Mouse (Mus musculus) embryo, embryonic 9.5 days (tissue): ENCODE measurements at regions not wholly inside any gene's neighbourhood (a gene's known extent, or its start where the extent isn't known, plus 50 kb on each side); places are given as distances from the start of the nearest gene placed in this dataset.

ENCODE experiments used
- DNase-seq: peaks from one replicate; pipeline ENCODE4 v3.0.0-alpha.2; 2017; ENCODE audit errors: extremely low spot score

DNA sequence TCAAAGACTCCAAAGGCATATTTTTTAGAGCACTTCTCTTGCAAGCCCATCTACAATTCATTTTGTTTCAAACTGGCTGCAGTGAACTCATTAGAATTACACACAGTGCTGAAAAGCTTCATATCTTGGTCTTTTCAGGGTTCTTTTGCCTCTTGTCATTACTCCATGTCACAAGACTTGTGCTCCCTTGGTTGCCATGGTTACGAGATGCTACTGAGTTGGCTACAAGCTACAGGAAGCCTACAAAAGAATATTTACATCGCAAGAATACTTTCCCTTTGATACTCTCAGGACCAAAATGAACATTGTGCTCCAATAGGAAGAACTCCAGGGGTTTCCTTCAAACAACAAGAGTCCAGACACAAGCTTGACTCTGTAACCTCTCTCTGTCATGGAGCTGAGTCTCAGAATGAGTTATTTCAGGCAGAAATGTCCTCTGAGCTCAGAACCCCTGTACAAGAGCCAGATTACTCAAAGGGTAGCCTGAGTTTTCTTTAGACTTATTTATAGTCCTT, 545.2 kb upstream of the Adamts9 start:
- DNase-seq: no peak

DNA sequence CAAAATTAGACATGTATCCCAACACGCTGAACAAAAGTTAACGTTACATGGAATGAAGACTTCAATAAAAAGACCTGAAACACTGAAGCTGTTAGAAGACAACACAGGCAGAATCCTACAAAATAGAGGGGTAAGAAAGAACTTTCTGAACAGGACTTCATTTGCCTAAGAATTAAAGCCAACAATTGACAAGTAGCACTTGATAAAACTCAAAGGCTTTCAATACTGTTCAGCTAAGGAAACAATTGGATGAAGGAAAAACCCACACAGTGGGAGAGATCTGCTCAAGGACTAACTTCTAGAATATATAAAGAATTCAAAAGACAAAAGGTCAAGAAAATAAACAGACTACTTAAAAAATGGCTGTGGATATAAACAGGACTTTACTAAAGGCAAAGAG, 535.2 kb upstream of the Adamts9 start:
- no peak for DNase-seq

DNA sequence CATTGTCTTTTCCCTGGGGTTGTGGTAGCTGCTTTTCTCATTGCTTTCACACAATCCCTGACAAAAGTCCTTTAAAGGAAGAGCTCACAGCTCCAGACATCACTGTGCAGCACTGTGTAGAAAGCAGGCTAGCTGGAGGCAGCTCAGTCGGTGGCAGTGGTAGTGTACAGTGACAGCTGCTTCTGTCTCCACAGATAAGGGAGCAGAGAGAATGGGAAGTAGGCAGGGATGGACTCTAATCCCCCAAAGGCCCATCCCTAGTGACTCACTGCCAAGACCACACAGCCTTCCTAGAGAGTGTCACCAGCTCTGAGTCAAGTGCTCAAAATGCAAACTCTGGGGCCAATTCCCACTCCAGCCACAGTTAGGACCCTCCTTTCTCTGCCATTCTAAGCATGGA, 531.7 kb upstream of the Adamts9 start:
- no peak for DNase-seq

DNA sequence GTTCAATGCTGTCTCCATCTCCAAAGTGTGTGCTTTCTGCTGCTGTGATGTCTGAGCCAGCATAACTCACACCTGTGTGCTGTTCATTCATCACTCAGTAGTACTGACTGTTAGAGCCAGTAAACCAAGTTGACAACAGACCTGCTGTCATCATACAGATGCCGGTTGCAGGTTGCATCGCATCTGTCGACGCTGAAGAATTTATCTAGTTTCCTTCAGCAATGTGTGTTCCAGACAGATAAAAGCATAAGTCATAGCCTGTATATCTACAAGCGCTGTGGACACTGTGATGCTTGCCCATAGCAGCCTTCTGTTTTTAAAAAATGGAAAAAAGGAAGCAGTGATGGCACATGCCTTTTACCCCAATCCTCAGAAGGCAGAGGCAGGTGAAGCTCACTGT, 524.6 kb upstream of the Adamts9 start:
- no peak for DNase-seq

DNA sequence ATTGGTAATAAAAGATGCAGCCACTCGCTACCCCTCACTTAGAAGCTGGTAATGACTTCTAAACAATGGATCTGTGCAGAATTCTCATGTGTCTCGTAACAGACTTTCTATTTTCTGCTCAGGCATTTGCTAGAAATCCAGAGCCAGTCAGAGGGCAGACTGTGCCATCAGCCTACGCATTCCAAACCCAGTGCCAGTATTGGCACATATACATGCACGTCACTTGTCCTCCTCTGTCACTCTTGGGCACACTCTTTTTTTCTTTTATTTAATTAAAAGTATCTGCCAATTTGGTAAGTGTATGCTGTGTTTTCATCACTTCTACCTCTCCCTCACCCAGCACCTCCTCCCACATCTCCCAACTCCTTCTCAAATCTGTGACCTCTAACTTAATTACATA, 519.6 kb upstream of the Adamts9 start:
- DNase-seq: no peak

DNA sequence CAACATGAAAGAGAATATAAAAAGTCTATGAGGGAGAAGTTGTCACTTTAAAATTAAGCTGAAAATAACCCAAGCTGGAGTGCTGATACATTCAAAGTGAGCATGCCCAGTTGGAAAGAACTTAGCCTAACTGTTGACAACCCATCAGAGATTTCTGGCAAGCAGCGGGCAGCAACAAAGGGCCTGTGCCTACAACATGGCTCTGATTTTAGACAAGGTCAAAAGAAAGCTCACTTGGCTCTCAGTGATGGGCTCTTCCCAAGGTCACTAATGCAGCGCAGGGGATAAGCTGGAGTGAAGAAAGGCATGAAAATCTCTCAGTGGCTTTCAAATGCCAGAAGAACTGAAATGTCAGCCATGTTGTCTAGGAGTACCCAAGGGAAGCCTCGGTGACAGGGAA, 518.1 kb upstream of the Adamts9 start:
- no peak for DNase-seq

DNA sequence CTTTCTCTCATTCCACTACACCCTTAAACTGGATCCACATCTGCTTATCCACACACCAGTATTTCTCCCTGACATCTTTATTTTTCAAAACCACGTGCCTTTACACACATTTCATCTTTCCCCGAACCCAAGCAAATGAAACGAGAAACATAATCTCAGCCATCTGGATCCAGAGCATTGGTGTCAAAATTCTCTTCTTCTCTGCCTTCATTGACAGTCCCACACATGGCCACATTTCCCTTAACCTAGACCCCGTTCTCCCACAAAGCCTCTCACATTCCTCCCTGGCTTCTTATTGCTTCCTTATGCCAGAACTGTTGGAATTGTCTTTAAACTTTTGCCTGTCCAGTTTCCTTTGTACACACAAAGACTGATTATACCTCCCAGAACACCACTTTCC, 514.3 kb upstream of the Adamts9 start:
- no peak for DNase-seq

DNA sequence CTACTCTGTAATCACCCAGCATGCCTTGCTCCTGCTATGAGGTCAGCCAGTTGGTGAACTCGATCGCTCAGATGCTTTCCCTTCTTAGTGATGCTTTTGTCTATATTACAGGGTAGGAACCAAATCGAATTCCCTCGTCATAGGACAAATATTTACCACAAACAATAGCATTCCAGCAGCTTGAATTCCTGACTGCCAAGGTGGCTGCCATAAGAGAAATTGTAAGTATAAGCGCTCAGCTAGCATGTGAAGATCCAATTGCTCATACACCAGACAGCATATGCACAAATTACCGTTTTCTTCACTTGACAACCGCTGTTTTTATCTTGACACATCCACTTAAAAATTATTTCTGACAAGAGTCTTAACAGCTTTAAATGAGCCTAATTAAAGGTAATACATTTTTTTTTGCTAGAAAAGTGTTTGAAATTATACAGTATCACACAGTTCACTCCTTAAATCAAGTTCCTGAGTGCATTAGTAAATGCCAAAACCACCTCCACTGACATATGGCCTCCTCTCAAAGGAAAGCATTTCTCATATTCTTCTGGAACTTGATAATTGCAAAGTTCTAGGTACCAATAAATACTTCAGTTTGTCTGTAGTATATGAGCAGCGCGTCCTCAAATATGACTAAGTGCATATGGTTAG, 513.2 kb upstream of the Adamts9 start:
- DNase-seq: no peak

DNA sequence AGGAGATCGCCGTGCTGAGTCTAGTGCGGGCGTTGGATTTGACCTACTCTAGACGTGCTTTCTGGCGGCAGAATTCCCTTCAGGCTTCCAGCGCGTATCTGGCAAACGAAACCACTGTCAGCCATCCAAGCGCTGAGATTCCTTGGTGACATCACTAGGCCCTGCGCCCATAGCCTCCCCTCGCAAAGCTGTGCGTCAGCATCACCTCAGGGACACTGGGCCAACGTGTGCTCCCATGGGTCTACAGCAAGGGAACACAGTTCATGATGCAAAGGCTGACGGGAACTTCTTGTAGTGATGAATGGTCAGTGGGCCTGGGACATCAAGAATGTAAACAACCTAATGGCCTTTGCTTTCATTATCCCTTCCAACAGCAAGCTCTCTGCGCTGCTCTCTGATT, 502.3 kb upstream of the Adamts9 start:
- no peak for DNase-seq

DNA sequence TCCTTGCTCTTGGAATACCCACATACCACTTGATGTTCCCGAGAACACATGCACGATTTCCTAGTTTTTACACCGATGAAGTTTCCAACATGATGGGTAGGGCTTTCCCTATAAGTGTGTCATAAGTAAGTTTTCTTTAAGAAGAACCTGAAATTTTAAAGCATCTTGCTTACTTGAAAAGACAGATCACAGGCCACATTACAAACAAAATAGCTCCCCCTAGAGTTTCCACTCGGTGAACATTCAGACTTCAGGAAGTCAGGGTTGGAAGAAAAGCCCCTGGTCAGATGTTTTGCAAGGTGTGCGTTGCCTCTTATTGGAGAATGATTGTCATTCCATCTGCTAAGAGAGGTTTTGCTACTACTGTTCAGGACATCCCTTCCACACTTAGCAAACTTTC, 501.8 kb upstream of the Adamts9 start:
- peak; percentile 54 for DNase-seq

DNA sequence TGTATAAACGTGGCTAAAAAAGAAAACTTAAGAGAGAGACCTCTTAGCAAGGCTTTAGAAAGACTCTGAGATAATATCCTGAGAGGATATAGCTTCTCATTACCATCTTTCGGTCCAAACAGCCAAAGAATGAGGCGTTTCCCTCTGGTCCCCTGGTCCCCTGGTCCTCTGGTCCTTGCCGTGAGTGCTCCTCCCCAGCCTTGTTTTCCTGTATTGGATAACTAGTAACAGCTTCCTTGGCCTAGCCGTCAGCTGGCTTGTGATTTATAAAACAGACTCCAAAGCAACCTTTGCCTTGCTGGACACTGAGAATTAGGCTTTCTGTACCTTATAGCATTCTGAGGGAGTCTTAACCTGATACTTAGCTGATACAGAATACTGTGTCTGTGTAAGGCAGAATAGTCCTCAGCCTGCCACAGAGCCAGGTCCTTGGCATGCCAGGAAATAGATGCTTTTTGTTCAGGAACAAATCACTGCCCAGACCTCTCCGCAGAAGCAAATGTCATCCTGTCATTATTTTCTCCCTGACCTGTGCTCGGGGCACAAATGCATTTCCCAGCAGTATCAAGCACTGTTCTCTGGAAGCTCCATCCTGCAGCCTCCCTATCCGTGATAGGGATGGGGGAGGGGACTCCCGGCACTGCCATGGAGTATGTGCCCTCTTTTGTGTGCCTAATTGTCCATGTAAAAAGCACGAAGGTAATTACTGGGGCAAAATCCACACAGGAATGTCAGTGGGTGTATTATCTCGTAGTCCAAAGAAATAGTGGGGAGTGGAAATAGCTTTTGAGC, 500.7 kb upstream of the Adamts9 start:
- peak; percentile 25 for DNase-seq

DNA sequence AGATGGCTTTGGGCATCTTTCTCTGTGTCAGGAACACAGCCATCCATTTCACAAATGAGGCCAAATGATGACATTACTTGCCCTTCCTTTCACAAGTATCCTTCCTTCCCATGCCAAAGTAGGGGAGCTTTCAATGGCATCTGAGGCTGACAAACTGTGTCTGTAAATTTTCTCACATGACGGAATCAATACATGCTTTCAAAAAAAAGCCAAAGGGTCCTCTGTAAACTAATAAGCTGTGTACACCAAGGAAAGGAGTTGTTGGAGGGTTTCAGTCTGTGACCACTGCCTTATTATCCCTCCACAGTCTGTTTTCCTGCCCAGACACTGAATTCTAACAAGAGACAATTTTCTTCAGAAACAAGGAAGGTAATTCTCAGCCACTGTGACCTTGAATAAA, 490.2 kb upstream of the Adamts9 start:
- no peak for DNase-seq

DNA sequence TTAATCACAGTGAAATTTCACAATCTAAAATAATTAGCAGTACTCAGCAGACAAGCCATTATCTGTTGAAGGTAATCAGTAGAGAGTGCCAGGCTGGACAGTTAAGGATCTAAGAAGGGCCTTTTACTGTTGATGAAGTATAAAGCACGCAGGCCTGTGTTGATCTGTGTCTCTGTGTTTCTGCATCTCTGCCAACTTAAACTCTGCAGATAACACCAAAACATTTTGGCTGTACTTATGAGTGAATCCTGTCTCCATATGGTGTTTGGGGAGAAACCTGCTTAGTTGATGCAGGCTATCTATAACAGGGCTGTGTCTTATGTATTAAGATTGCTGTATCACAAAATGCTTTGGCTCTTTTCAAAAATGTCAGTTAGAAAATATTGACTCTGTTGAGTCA, 482.8 kb upstream of the Adamts9 start:
- no peak for DNase-seq

DNA sequence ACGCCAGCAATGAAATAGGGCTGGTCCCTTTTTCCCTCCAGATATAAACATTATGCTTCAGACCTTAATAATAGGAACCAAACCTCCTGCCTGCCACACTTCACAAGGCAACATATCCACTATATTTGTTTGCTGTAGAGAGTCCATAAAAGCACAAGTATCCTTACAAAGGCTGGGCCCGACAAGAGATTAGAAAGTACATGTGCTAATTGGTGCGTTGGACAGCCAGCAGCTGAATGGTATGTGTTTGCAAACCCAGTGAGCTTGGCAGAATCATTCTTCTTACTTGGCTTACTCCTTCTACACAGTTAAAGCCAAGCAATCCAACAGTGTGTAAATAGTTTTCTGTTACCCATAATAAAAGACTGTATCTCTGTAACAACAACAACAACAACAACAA, 479.6 kb upstream of the Adamts9 start:
- no peak for DNase-seq

DNA sequence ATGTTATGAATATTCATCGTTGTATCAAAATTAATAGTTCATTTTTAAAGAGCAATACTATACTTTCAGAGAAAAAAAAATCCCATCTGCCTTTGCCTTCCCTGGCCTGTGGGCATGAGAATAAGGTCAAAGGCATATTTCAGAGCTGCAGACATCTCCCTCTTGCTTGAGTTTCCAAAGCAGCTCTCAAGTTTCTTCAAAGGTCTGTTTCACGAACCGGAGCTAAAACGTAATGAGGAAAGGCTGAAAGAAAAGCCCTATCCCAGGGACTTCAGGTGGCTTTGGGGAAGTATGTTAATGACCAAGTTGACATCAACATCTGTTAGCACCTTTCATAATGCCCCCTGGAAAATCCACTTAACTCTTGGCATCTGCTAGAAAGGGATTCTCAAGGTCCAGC, 479.0 kb upstream of the Adamts9 start:
- no peak for DNase-seq

DNA sequence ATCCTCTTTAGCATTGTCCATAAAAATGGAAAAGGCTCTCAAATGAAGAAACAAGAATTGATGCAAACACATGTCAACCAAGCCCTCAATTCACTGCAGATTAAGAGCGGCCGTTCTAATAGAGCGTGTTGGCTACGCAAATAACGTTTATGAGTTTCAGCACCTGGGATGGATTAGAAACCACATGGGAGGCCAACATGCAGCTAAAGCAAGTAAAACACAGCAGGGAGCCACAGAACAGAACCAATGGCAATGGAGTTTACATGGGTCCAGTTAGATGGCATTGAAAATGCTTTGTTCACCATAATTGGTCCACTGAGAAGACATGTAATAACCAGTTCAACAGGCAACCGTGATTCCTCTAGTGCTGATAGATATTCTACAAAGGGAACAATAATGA, 474.3 kb upstream of the Adamts9 start:
- DNase-seq: no peak

DNA sequence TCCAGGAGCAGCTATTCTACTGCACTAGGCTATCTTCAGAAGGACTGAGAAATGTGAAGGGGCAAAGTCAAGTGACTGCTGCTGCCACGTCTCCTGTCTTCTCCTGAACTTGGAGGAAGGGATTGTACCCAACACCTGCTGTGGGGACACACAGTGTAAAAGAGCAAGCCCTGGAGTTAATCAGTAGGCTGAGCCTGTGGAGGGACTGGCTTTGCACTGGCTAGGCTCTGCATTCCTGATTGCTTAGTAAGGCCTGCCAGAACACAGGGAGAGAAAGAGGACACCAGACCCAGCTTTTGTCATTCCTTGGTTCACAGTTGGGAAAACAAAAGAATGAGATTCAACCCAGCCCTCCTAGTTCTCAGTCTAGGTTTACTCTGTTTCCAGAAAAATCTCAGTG, 472.7 kb upstream of the Adamts9 start:
- DNase-seq: no peak

DNA sequence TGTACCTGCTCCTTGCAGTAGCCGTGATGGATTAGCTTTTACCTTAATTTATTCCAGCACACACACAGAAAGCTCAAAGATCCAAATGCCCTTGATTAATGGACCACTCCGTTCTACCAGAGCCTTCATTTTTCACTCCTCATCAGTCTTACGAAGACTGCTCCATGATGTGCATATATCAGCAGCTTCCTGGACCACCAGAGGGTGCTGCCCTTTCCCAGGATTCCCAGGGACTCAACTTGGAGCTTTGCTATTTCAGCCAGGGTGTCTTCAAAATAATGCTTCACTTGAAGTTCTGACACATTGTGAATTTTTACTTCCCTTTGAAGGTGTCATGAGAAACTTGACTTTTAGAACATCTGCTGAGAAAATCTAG, 467.8 kb upstream of the Adamts9 start:
- no peak for DNase-seq

DNA sequence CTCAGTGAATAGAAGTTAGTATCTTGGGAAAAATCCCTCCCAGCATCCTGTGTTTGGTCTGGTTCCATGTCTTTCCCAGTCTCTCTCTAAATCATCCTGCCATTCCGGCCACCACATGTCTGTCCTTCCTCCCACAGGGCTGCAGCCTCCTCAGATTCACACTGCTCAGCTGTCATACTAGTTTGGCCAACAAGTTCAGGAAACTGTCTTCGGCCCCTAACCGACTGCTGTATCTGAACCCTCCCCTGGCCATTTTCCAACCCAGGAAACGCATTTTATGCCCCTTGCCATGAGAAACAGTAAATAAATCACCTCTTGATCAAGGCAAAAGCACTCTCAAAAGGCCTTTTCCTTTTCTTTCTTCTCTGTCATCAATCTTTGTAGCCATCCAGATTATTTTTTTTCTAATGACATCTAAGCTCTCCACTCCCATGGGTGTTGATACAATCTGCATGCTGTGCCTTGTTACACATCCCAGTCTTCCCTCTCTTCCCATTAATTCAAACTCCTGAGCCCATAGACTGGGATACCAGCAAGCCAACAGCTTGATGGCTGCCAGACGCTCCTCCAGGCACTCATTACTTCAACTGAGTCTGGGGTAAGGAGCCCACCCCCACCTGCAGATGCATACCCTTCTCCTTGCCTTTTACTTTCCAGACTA, 467.3 kb upstream of the Adamts9 start:
- DNase-seq: no peak

DNA sequence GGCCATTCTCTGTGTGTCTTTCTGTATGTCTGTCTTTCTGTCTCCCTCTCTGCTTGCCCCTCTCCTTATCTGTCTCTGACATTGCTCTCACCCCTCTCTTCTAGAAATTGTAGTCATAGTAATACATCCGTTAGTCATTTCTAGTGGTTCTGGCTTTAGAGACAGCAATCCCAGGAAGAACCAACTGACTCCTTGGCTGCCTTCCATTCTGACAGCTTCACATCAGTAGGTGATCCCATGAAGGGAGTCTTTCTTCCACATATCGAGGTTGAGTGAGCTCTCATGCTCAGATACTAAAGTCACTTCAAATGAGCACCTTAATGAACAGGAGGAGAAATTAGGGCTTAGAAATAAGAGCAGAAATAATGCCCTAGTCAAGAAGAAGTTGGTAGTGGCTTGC, 455.3 kb upstream of the Adamts9 start:
- DNase-seq: no peak

DNA sequence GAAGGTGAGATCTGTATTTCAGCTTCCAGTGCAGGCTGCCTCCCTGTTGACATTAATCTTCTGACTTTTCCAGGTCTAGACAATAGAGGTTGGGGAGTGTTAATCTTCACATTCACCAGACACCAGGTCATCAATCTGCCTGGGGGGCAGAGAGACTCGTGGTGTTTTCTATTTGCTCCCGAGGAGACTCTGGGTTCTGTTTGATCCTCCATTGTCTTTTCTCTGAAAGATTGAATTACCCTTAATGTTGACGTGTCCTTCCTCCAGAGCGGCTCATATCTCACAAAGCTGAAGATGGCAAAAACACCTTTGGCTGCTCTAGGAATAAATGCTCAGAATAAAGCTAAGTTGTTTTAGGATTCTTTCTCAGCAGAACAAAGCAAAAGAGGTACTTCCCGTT, 453.8 kb upstream of the Adamts9 start:
- DNase-seq: no peak

DNA sequence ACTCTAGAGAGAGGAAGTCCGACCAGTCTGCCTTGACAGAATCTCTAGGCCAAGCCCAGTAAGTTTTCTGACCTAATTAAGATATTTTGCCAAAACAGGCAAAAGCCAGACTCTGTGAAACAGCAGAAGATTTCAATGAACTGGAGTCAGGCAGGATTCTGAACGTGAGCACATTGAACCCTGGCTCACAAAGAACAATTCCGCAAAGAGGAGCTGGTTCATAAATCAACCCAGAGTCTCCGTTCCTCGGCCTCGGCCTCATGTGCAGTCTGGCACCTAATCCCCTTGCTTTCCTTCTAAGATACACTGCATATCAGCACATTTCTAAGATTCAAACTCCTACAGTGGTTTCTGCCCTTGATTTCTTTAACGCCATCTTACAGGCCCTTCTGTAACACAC, 452.7 kb upstream of the Adamts9 start:
- DNase-seq: no peak

DNA sequence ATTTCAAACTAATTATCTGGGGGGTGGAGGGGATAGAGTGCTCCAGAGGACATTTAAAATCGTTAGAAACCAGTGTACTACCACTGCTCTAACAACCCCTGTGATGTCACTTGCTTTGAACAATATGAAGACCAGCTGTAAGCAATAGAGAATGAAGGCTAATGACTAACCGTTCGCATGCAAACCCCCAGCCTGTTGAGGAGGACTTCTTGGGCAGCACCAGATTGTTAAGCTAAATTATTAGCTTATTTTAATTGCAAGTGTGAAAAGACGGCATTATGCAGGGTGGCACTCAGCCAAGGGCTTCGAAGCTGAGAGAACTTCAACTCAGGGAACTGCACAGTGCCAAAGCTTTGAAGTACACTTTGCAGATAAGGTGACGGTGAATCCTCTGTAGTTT, 452.0 kb upstream of the Adamts9 start:
- DNase-seq: no peak
